Mouse (Mus musculus) myocyte (in vitro differentiated cells): ENCODE measurements at regions not wholly inside any gene's neighbourhood (a gene's known extent, or its start where the extent isn't known, plus 50 kb on each side); places are given as distances from the start of the nearest gene placed in this dataset.

Experiments
- CEBPB ChIP-seq: IDR thresholded peaks from 2 replicates; pipeline ENCODE4 v1.6.1; 2011; ENCODE audit warnings: mild to moderate bottlenecking, moderate library complexity; ENCODE audit not compliant: poor library complexity, insufficient read depth, severe bottlenecking
- E2F4 ChIP-seq: IDR thresholded peaks from one replicate; pipeline ENCODE4 v1.6.1; 2011; ENCODE audit warnings: mild to moderate bottlenecking, control low read depth, moderate library complexity; ENCODE audit not compliant: insufficient read depth
- MAX ChIP-seq: IDR thresholded peaks from one replicate; pipeline ENCODE4 v1.6.1; 2011; ENCODE audit warnings: low read depth, mild to moderate bottlenecking, control low read depth
- MYOD1 ChIP-seq, 3 experiments: IDR thresholded peaks; one replicate each; pipeline ENCODE4 v1.6.1; 2011; ENCODE audit warnings: control low read depth in 2 of 3, low read depth in 2 of 3, mild to moderate bottlenecking in 2 of 3, moderate library complexity in 1 of 3; ENCODE audit not compliant: insufficient read length in 2 of 3, control insufficient read depth in 1 of 3
- MYOG ChIP-seq, 3 experiments: IDR thresholded peaks; one replicate each; pipeline ENCODE4 v1.6.1; 2011; ENCODE audit warnings: control low read depth in 2 of 3, low read depth in 2 of 3, mild to moderate bottlenecking in 2 of 3; ENCODE audit not compliant: insufficient read length in 2 of 3, control insufficient read depth in 1 of 3, insufficient read depth in 1 of 3
- POLR2A ChIP-seq: IDR thresholded peaks from one replicate; pipeline ENCODE4 v1.6.1; 2011; ENCODE audit warnings: low read depth, mild to moderate bottlenecking, control low read depth, moderate library complexity; ENCODE audit not compliant: insufficient read length
- POLR2AphosphoS2 ChIP-seq: IDR thresholded peaks from one replicate; pipeline ENCODE4 v1.6.1; 2011; ENCODE audit warnings: low read depth, control low read depth; ENCODE audit not compliant: insufficient read length
- TCF12 ChIP-seq: IDR thresholded peaks from one replicate; pipeline ENCODE4 v1.6.1; 2011; ENCODE audit warnings: mild to moderate bottlenecking, control low read depth; ENCODE audit not compliant: poor library complexity, insufficient read depth, severe bottlenecking
- TCF3 ChIP-seq: IDR thresholded peaks from one replicate; pipeline ENCODE4 v1.6.1; 2011; ENCODE audit warnings: low read depth, control low read depth; ENCODE audit not compliant: insufficient read length
- USF1 ChIP-seq: IDR thresholded peaks from one replicate; pipeline ENCODE4 v1.6.1; 2011; ENCODE audit warnings: low read depth, mild to moderate bottlenecking, control low read depth, moderate library complexity

DNA sequence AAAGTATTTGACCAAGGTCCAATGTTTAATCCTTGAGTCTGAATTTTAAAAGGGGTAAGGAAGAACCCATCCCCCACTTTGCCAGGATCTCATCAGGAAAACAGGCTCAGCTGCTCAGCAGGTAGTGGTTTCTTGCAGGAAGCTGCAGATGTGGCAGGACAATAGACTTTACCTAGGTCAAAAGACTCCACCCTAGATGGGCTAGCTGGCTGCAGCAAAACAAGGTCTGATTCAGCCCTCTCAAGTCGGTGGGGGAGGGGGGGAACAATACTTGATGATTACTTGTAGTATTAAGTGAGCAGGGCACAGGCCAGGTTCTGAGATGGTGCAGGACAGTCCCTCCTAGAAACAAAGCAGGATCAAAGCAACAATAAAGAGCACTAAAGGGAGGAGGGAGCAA, 349.1 kb downstream of the 9430069I07Rik start:
- no peak for TF ChIP-seq POLR2A
- no peak for TF ChIP-seq MAX
- TF ChIP-seq E2F4, result no peak
- TF ChIP-seq TCF12, result no peak
- TF ChIP-seq MYOG (IDR thresholded peaks at IDR 0.05; ENCODE audit: control insufficient read depth in 1 of 3, insufficient read depth in 1 of 3, insufficient read length in 2 of 3, low read depth in 2 of 3), result no peak
- TF ChIP-seq POLR2AphosphoS2, result no peak
- TF ChIP-seq CEBPB, result no peak
- no peak for TF ChIP-seq USF1
- no peak for TF ChIP-seq MYOD1 (IDR thresholded peaks at IDR 0.05; ENCODE audit: control insufficient read depth in 1 of 3, insufficient read length in 2 of 3, low read depth in 2 of 3)
- no peak for TF ChIP-seq TCF3
